Mouse (Mus musculus) MEL (cell line): Measurements from ENCODE around the gene Hamp2.

ENCODE experiments used
- CHD2 ChIP-seq: IDR thresholded peaks from 2 replicates; pipeline ENCODE4 v1.6.1; 2011; ENCODE audit warnings: low read length, improper control_type of control experiment
- MAFK ChIP-seq: IDR thresholded peaks from 2 replicates; pipeline ENCODE4 v1.6.1; 2011; ENCODE audit warnings: low read depth, mild to moderate bottlenecking, low read length, improper control_type of control experiment, borderline replicate concordance
- ZMIZ1 ChIP-seq: IDR thresholded peaks from 2 replicates; pipeline ENCODE4 v1.6.1; 2012; ENCODE audit warnings: low read depth, mild to moderate bottlenecking, inconsistent platforms, low read length, improper control_type of control experiment, moderate library complexity

DNA sequence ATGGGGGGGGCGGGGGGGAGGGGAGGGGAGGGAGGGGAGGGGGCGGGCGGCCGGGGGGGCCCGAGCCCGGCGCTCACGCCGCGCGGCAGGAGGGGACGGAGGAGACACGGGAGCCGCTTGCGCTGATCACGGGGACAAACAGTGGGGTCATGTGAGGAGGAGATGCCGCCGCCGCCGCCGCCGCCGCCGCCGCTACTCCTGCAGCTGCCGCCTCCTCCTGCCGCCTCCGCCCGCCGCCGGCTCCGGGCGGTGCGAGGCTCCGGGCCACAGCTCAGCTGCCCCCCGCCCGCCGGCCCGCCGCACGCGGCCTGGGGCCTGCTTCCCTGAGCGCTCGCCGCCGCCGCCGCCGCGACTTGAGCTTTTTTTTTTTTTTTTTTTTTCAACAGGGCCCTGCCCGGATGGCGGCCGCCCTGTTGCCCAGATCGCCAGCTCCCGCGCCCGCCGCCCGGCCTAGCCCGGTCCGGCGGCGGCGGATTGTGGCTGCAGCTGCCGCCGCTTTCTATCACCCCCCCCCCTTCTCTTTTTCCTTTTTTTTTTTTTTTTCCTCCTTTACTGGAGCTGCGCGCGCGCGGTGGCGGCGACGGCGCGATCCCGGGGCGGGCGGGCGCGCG lies 32.4 kb upstream of the Hamp2 start, which contains the start of gene Usf2:
- TF ChIP-seq CHD2, result no peak
- TF ChIP-seq MAFK, result no peak
- no peak for TF ChIP-seq ZMIZ1
